Mouse (Mus musculus): ENCODE results near the gene Fam25c. TPM values are rescaled to one million over a fixed set of nuclear protein-coding genes. Genes with fewer than 3 reads are reported as not detected.
A peak's percentile ranks its signal among the peaks of the same experiment; 100 is the strongest.

The Fam25c gene
- polyA plus RNA-seq, 1 experiment from 2014 or later, result not detected

- Histone ChIP-seq H3K27ac (no peak overlapping the region), H3K4me3 (replicated peaks; ENCODE audit: low read length) (no peak overlapping the region), H3K27me3 (ENCODE audit: control insufficient read depth, insufficient read depth, low read length) (no peaks in the 10 kb centered on the region), H3K4me1 (replicated peaks; ENCODE audit: control insufficient read depth, insufficient read depth, low read length) (no peaks in the 10 kb centered on the region), H3K9me3 (ENCODE audit: control insufficient read depth, low read length) (no peaks in the 10 kb centered on the region), H3K9ac (no peak overlapping the region), H3K4me2 (replicated peaks) (no peak overlapping the region), H3K36me3 (replicated peaks; ENCODE audit: control insufficient read depth, insufficient read depth) (peaks cover 27% of the 10 kb centered on the region)
- no peak for ATAC-seq (ENCODE audit: low FRiP score)
- DNase-seq (ENCODE audit: low spot score), result no peak
- 96% methylated on average over 5 of the region's 5 CpGs for WGBS
Measured at GRCm38 (mm10) chr14:34347084-34347483, 8.1 kb downstream of the Fam25c start.

GRCm38 (mm10) chr14:34345771-34346566, 9.3 kb downstream of the Fam25c start:
- H3K9me3 ChIP-seq (ENCODE audit: control insufficient read depth, low read length), result no peaks in the 10 kb centered on the region
- 67% methylated on average over 12 of the region's 12 CpGs for WGBS
- ATAC-seq (ENCODE audit: low FRiP score), result peak; percentile 43; the same call in 1 of the 2 replicates
- no peaks in the 10 kb centered on the region for H3K27me3 ChIP-seq (ENCODE audit: control insufficient read depth, insufficient read depth, low read length)
- H3K4me2 ChIP-seq (replicated peaks), result no peak overlapping the region
- H3K9ac ChIP-seq, result no peak overlapping the region
- H3K4me1 ChIP-seq (replicated peaks; ENCODE audit: control insufficient read depth, insufficient read depth, low read length), result no peaks in the 10 kb centered on the region
- H3K4me3 ChIP-seq (replicated peaks; ENCODE audit: low read length), result no peak overlapping the region
- DNase-seq (ENCODE audit: low spot score), result no peak
- no peak overlapping the region for H3K27ac ChIP-seq
- peaks cover 38% of the 10 kb centered on the region for H3K36me3 ChIP-seq (replicated peaks; ENCODE audit: control insufficient read depth, insufficient read depth)

- Histone ChIP-seq H3K9me3 (ENCODE audit: control insufficient read depth, low read length) (no peaks in the 10 kb centered on the region), H3K4me3 (replicated peaks; ENCODE audit: low read length) (no peak overlapping the region), H3K27me3 (ENCODE audit: control insufficient read depth, insufficient read depth, low read length) (no peaks in the 10 kb centered on the region), H3K36me3 (replicated peaks; ENCODE audit: control insufficient read depth, insufficient read depth) (peaks cover 53% of the 10 kb centered on the region), H3K4me1 (replicated peaks; ENCODE audit: control insufficient read depth, insufficient read depth, low read length) (no peaks in the 10 kb centered on the region), H3K27ac (no peak overlapping the region), H3K4me2 (replicated peaks) (no peak overlapping the region), H3K9ac (no peak overlapping the region)
- DNase-seq (ENCODE audit: low spot score) (no peak), ATAC-seq (ENCODE audit: low FRiP score) (no peak)
- WGBS, result 78% methylated on average over 5 of the region's 5 CpGs
Measured at GRCm38 (mm10) chr14:34344361-34344760, 10.9 kb downstream of the Fam25c start.

- Histone ChIP-seq H3K9ac (no peak overlapping the region), H3K27me3 (ENCODE audit: control insufficient read depth, insufficient read depth, low read length) (no peaks in the 10 kb centered on the region), H3K4me1 (replicated peaks; ENCODE audit: control insufficient read depth, insufficient read depth, low read length) (no peaks in the 10 kb centered on the region), H3K27ac (no peak overlapping the region), H3K9me3 (ENCODE audit: control insufficient read depth, low read length) (no peaks in the 10 kb centered on the region), H3K36me3 (replicated peaks; ENCODE audit: control insufficient read depth, insufficient read depth) (peaks cover 66% of the 10 kb centered on the region), H3K4me2 (replicated peaks) (no peak overlapping the region), H3K4me3 (replicated peaks; ENCODE audit: low read length) (no peak overlapping the region)
- ATAC-seq (ENCODE audit: low FRiP score) (no peak), DNase-seq (ENCODE audit: low spot score) (no peak)
- 97% methylated on average over 4 of the region's 4 CpGs for WGBS
Measured at GRCm38 (mm10) chr14:34343078-34343477, 12.2 kb downstream of the Fam25c start.

GRCm38 (mm10) chr14:34341993-34342392, 13.2 kb downstream of the Fam25c start:
- Histone ChIP-seq H3K9me3 (ENCODE audit: control insufficient read depth, low read length) (no peaks in the 10 kb centered on the region), H3K36me3 (replicated peaks; ENCODE audit: control insufficient read depth, insufficient read depth) (peaks cover 77% of the 10 kb centered on the region), H3K4me3 (replicated peaks; ENCODE audit: low read length) (no peak overlapping the region), H3K27ac (no peak overlapping the region), H3K4me2 (replicated peaks) (no peak overlapping the region), H3K9ac (no peak overlapping the region), H3K4me1 (replicated peaks; ENCODE audit: control insufficient read depth, insufficient read depth, low read length) (no peaks in the 10 kb centered on the region), H3K27me3 (ENCODE audit: control insufficient read depth, insufficient read depth, low read length) (no peaks in the 10 kb centered on the region)
- ATAC-seq (ENCODE audit: low FRiP score) (no peak), DNase-seq (ENCODE audit: low spot score) (no peak)
- WGBS, result 90% methylated on average over 4 of the region's 4 CpGs

- no peak overlapping the region for H3K4me2 ChIP-seq (replicated peaks)
- H3K27me3 ChIP-seq (ENCODE audit: control insufficient read depth, insufficient read depth, low read length), result no peaks in the 10 kb centered on the region
- no peaks in the 10 kb centered on the region for H3K4me1 ChIP-seq (replicated peaks; ENCODE audit: control insufficient read depth, insufficient read depth, low read length)
- ATAC-seq (ENCODE audit: low FRiP score) (no peak), DNase-seq (ENCODE audit: low spot score) (peak; percentile 33)
- H3K4me3 ChIP-seq (replicated peaks; ENCODE audit: low read length), result no peak overlapping the region
- H3K9ac ChIP-seq, result no peak overlapping the region
- H3K9me3 ChIP-seq (ENCODE audit: control insufficient read depth, low read length), result no peaks in the 10 kb centered on the region
- no peak overlapping the region for H3K27ac ChIP-seq
- 59% methylated on average over 1 of the region's 1 CpGs for whole genome bisulfite sequencing
- H3K36me3 ChIP-seq (replicated peaks; ENCODE audit: control insufficient read depth, insufficient read depth), result peaks cover 97% of the 10 kb centered on the region
Measured at GRCm38 (mm10) chr14:34339446-34339845, 15.8 kb downstream of the Fam25c start.

- Histone ChIP-seq H3K4me1 (replicated peaks; ENCODE audit: control insufficient read depth, insufficient read depth, low read length) (no peaks in the 10 kb centered on the region), H3K4me3 (replicated peaks; ENCODE audit: low read length) (no peak overlapping the region), H3K4me2 (replicated peaks) (no peak overlapping the region), H3K9me3 (ENCODE audit: control insufficient read depth, low read length) (no peaks in the 10 kb centered on the region), H3K27ac (peak overlapping the region; percentile 69; the same call in 1 of the 2 replicates), H3K36me3 (replicated peaks; ENCODE audit: control insufficient read depth, insufficient read depth) (peaks cover 90% of the 10 kb centered on the region), H3K9ac (no peak overlapping the region), H3K27me3 (ENCODE audit: control insufficient read depth, insufficient read depth, low read length) (no peaks in the 10 kb centered on the region)
- 80% methylated on average over 5 of the region's 5 CpGs for WGBS
- ATAC-seq (ENCODE audit: low FRiP score) (peak; percentile 69; the same call in 1 of the 2 replicates), DNase-seq (ENCODE audit: low spot score) (no peak)
Measured at GRCm38 (mm10) chr14:34332476-34332875, 22.8 kb downstream of the Fam25c start.

GRCm38 (mm10) chr14:34331886-34332285, 23.3 kb downstream of the Fam25c start:
- peaks cover 88% of the 10 kb centered on the region for H3K36me3 ChIP-seq (replicated peaks; ENCODE audit: control insufficient read depth, insufficient read depth)
- no peaks in the 10 kb centered on the region for H3K27me3 ChIP-seq (ENCODE audit: control insufficient read depth, insufficient read depth, low read length)
- no peak overlapping the region for H3K9ac ChIP-seq
- peak overlapping the region; percentile 75 for H3K27ac ChIP-seq
- ATAC-seq (ENCODE audit: low FRiP score) (no peak), DNase-seq (ENCODE audit: low spot score) (no peak)
- H3K4me1 ChIP-seq (replicated peaks; ENCODE audit: control insufficient read depth, insufficient read depth, low read length), result no peaks in the 10 kb centered on the region
- 83% methylated on average over 3 of the region's 3 CpGs for WGBS
- H3K9me3 ChIP-seq (ENCODE audit: control insufficient read depth, low read length), result no peaks in the 10 kb centered on the region
- H3K4me3 ChIP-seq (replicated peaks; ENCODE audit: low read length), result no peak overlapping the region
- H3K4me2 ChIP-seq (replicated peaks), result no peak overlapping the region

- no peak overlapping the region for H3K9ac ChIP-seq
- ATAC-seq (ENCODE audit: low FRiP score) (peak; percentile 81), DNase-seq (ENCODE audit: low spot score) (no peak)
- H3K27me3 ChIP-seq (ENCODE audit: control insufficient read depth, insufficient read depth, low read length), result no peaks in the 10 kb centered on the region
- peak overlapping the region; percentile 64; the same call in 1 of the 2 replicates for H3K27ac ChIP-seq
- H3K4me1 ChIP-seq (replicated peaks; ENCODE audit: control insufficient read depth, insufficient read depth, low read length), result no peaks in the 10 kb centered on the region
- H3K4me2 ChIP-seq (replicated peaks), result no peak overlapping the region
- H3K4me3 ChIP-seq (replicated peaks; ENCODE audit: low read length), result no peak overlapping the region
- H3K36me3 ChIP-seq (replicated peaks; ENCODE audit: control insufficient read depth, insufficient read depth), result peaks cover 88% of the 10 kb centered on the region
- no peaks in the 10 kb centered on the region for H3K9me3 ChIP-seq (ENCODE audit: control insufficient read depth, low read length)
- WGBS, result 78% methylated on average over 9 of the region's 9 CpGs
Measured at GRCm38 (mm10) chr14:34330657-34331158, 24.5 kb downstream of the Fam25c start.

Measured in hindbrain, embryonic 14.5 days (tissue).